23 mouse cellular contexts compared by ENCODE assay signal in genomic region chr4:138301271-138301780, GRCm38 (mm10). TPM values are rescaled to one million over a fixed set of nuclear protein-coding genes. Genes with fewer than 3 reads are reported as not detected.
DNase-seq lines count a peak whose midpoint lies in the region.
"Had no signal": no experiment of that assay in that cellular context is flagged by ENCODE, and none has a peak within 500 bp of the region (broad histone marks: within the 10 kb centered on the region; RNA-seq: fewer than 3 reads in every experiment).

No protein-coding gene starts in this region.

- no peaks in the 10 kb centered on the region for H3K9me3 ChIP-seq in heart, embryonic 10.5 days
- H3K9me3 ChIP-seq: embryonic facial prominence, embryonic 12.5 days; embryonic facial prominence, embryonic 15.5 days; heart, embryonic 15.5 days had no signal

- DNase-seq in heart, adult 11 months: peak; percentile 96
- no peak for DNase-seq in heart, postnatal 25 days (ENCODE audit: low spot score)
- peak; percentile 41 to 44 for DNase-seq in heart, adult 9 months (ENCODE audit: low spot score in 2 of 2)
- DNase-seq in heart, embryonic 10.5 days (ENCODE audit: low spot score): no peak
- peak; percentile 43 for DNase-seq in adipocyte (ENCODE audit: low spot score)
- DNase-seq in heart, postnatal 4 days: peak; percentile 42
- DNase-seq: adrenal gland, adult 8-10 months; adrenal gland, postnatal 25 days; cerebellum, adult 11-12 months; cerebellum, adult 8-10 months; cerebellum, postnatal 14 days; forebrain, postnatal 0 days; gastrocnemius, postnatal 14 days; kidney, adult 18-20 months; kidney, adult 9 months had no signal

- H3K27ac ChIP-seq in heart, embryonic 10.5 days: no peak overlapping the region
- H3K27ac ChIP-seq: embryonic facial prominence, embryonic 12.5 days; embryonic facial prominence, embryonic 15.5 days; heart, adult 2 months; heart, embryonic 15.5 days; hindbrain, embryonic 14.5 days; hindbrain, postnatal 0 days had no signal

- no peak overlapping the region for H3K4me3 ChIP-seq in heart, embryonic 10.5 days
- H3K4me3 ChIP-seq: embryonic facial prominence, embryonic 12.5 days; embryonic facial prominence, embryonic 15.5 days; heart, adult 2 months; heart, embryonic 15.5 days had no signal

- 79% methylated on average over 10 of the region's 10 CpGs for WGBS in heart, embryonic 10.5 days

- H3K4me1 ChIP-seq in heart, embryonic 10.5 days: peaks cover 22% of the 10 kb centered on the region

- H3K36me3 ChIP-seq in heart, embryonic 10.5 days: peaks cover under 1% of the 10 kb centered on the region; the same call in 1 of the 2 replicates
- H3K36me3 ChIP-seq: embryonic facial prominence, embryonic 12.5 days; embryonic facial prominence, embryonic 15.5 days; heart, embryonic 15.5 days had no signal

- intact Hi-C loops in heart, postnatal 25 days (cut with DNase I): no loop called here

- no peaks in the 10 kb centered on the region for H3K27me3 ChIP-seq in heart, embryonic 10.5 days (ENCODE audit: insufficient read depth, poor library complexity, severe bottlenecking)
- H3K27me3 ChIP-seq: embryonic facial prominence, embryonic 12.5 days; embryonic facial prominence, embryonic 15.5 days; heart, embryonic 15.5 days had no signal

RNA-seq across cellular contexts. Expression of gene Ddost, which starts 3.2 kb away (rescaled TPM):
- 10 to 100 TPM; 63.6 to 68.4 TPM for total RNA-seq in heart, postnatal 25 days (2021)
- polyA plus RNA-seq in heart, embryonic 10.5 days (2016; fragmentation: Nextera tagmentation; extraction: Ambion mirVana): 340 and 349 TPM in 2 replicates
- total RNA-seq in heart, postnatal 4 days (2021): 100 to 1,000 TPM; 104 to 105 TPM

RNA-seq across cellular contexts. Expression of gene Pink1, which starts 24.8 kb away (rescaled TPM):
- 100 to 1,000 TPM; 560 to 591 TPM for total RNA-seq in heart, postnatal 25 days (2021)
- polyA plus RNA-seq in heart, embryonic 10.5 days (2016; fragmentation: Nextera tagmentation; extraction: Ambion mirVana): 27.8 and 42.2 TPM in 2 replicates
- 100 to 1,000 TPM; 163 to 177 TPM for total RNA-seq in heart, postnatal 4 days (2021)

RNA-seq across cellular contexts. Expression of gene Kif17, which starts 51.1 kb away (rescaled TPM):
- under 1 TPM; 0.13 to 0.22 TPM for total RNA-seq in heart, postnatal 25 days (2021)
- 0.60 and 0.64 TPM in 2 replicates for polyA plus RNA-seq in heart, embryonic 10.5 days (2016; fragmentation: Nextera tagmentation; extraction: Ambion mirVana)
- total RNA-seq in heart, postnatal 4 days (2021): under 1 TPM; 0.14 to 0.23 TPM
- total RNA-seq: gastrocnemius, postnatal 14 days had no signal
- polyA plus RNA-seq: forebrain, embryonic 11.5 days; inflammation-experienced regulatory T-cells, adult 6 months had no signal

RNA-seq across cellular contexts. Expression of gene Sh2d5, which starts 51.1 kb away (rescaled TPM):
- under 1 TPM in 1 of 2 experiments, not detected in 1; 0.25 TPM for total RNA-seq in heart, postnatal 25 days (2021)
- polyA plus RNA-seq in heart, embryonic 10.5 days (2016; fragmentation: Nextera tagmentation; extraction: Ambion mirVana): 0.65 and 0.89 TPM in 2 replicates
- total RNA-seq in heart, postnatal 4 days (2021): under 1 TPM; 0.29 to 0.36 TPM
- total RNA-seq: gastrocnemius, postnatal 14 days; heart, adult 2 months had no signal

Comparison
In these comparisons a context has a peak if more than half of its experiments do, and no peak if none do; other contexts are left out.
1. DNase-seq: peak in heart, adult 11 months (single experiment), heart, adult 9 months (2 of 2), adipocyte (single experiment) and heart, postnatal 4 days (single experiment); none in heart, postnatal 25 days (single experiment) and heart, embryonic 10.5 days (single experiment).